Mouse (Mus musculus): ENCODE results near the gene Bahd1.

DNA sequence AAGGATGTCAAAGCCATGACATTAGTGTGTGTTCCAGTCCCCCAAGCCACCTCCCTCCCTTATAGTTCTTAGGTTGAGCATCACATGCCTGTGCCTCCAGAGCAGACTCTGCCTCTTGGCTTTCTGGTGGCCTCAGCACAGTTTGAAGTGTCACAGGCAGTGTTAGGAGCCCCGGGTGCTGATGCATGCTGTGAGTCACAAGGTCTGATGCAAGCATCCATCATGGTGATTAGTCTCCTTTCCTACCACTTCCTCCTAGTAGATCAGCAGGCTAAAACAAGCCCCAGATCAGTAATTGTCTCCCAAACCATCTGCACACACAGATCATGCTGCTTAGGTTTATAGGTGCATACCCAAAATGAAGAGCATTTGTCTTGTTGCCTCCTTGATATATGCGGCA is 61.4 kb downstream of the Bahd1 start:
- no peak for TF ChIP-seq POLR2A (IDR thresholded peaks at IDR 0.05; ENCODE audit: low read depth, low read length)
- TF ChIP-seq CTCF (IDR thresholded peaks at IDR 0.05; ENCODE audit: extremely low read depth, insufficient read depth, insufficient read length, insufficient replicate concordance), result no peak

Data from spleen, adult 2 months (tissue).